Mouse (Mus musculus): ENCODE data around the gene Ccnd3. TPM values are rescaled to one million over a fixed set of nuclear protein-coding genes. Genes with fewer than 3 reads are reported as not detected.

Gene Ccnd3
- polyA plus RNA-seq, 1 experiment from 2014 or later: 428 TPM

DNA sequence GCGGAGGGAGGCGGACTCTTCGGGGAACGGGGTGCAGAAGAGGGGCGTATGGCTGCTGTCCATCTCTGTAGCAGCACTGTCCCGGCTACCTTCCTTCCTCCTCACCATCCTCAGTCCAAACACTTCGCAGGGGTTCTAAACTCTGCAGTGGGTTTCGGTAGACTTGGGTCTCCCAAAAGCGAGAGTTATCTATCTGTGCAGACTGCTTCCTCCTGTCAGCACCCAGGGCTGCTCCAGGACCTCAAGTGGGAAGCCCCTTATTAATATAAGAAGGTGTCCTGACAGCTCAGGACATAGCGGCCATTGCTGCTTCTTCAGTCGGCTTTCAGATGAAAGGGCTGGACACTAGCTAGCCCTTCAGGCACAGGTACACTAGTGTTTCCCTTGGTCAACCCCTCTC is 39.8 kb upstream of the Ccnd3 start:
- Histone ChIP-seq H3K27me3 (ENCODE audit: control insufficient read depth, insufficient read depth, low read length) (0 out of 2 replicates have a peak, but pooled peaks cover 7% of the 10 kb centered on the region), H3K9me3 (ENCODE audit: control insufficient read depth, low read depth, low read length) (no peaks in the 10 kb centered on the region), H3K9ac (replicated peaks; ENCODE audit: low read depth, low read length) (no peak overlapping the region), H3K4me2 (replicated peaks; ENCODE audit: low read depth, low read length) (no peak overlapping the region), H3K27ac (ENCODE audit: low read length) (no peak overlapping the region), H3K4me1 (ENCODE audit: control insufficient read depth, insufficient read depth, low read length) (peaks cover 24% of the 10 kb centered on the region), H3K4me3 (ENCODE audit: low read depth, low read length) (no peak overlapping the region), H3K36me3 (ENCODE audit: control insufficient read depth, insufficient read depth, low read length) (no peaks in the 10 kb centered on the region)
- WGBS: 68% methylated on average over 11 of the region's 11 CpGs
- ATAC-seq (ENCODE audit: insufficient number of reproducible peaks, insufficient read depth, low FRiP score, low read depth): no peak

DNA sequence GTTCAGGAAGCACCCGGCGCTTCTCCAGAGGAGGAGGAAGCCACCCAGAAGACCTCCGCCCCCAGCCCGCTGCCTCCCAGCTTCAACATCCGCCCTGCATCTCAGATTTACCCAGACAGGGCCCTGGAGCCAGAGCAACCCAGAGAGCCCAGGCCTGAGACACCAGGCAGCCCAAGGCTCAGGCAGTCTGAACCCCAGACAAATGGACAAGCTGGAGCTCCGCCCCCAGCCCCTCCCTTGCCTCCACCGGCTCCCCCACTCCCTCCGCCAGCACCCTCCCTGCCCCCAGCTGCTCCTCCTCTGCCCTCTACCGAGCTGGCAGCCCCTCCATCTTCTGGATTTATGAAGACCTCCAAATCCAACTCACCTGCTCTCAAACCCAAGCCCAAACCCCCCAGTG is 38.6 kb upstream of the Ccnd3 start:
- Histone ChIP-seq H3K4me2 (replicated peaks; ENCODE audit: low read depth, low read length) (no peak overlapping the region), H3K27ac (ENCODE audit: low read length) (no peak overlapping the region), H3K27me3 (ENCODE audit: control insufficient read depth, insufficient read depth, low read length) (0 out of 2 replicates have a peak, but pooled peaks cover 7% of the 10 kb centered on the region), H3K4me1 (ENCODE audit: control insufficient read depth, insufficient read depth, low read length) (peaks cover 32% of the 10 kb centered on the region), H3K36me3 (ENCODE audit: control insufficient read depth, insufficient read depth, low read length) (no peaks in the 10 kb centered on the region), H3K9me3 (ENCODE audit: control insufficient read depth, low read depth, low read length) (no peaks in the 10 kb centered on the region), H3K9ac (replicated peaks; ENCODE audit: low read depth, low read length) (no peak overlapping the region), H3K4me3 (ENCODE audit: low read depth, low read length) (no peak overlapping the region)
- ATAC-seq (ENCODE audit: insufficient number of reproducible peaks, insufficient read depth, low FRiP score, low read depth): no peak
- WGBS: 26% methylated on average over 9 of the region's 9 CpGs

DNA sequence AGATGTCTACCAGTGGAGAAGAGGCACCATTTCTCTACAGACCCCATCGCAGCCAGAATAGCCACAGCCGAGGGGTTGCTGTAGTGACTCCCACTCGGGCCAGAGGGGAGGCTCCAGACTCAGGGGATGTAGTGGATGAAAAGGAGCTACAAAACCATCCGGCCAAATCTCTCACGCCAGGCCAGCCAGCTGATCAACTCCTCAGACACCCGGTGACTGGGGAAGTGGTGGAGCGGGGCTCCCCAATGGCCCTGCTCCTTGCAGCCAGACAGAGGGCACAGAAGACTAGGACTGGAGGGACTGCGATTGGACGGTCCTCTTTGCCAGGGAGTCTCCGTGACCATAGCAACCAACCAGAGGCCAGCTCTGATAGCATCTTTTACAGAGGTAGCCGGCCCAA is 37.2 kb upstream of the Ccnd3 start:
- no peak overlapping the region for H3K27ac ChIP-seq (ENCODE audit: low read length)
- peaks cover 41% of the 10 kb centered on the region for H3K4me1 ChIP-seq (ENCODE audit: control insufficient read depth, insufficient read depth, low read length)
- 62% methylated on average over 11 of the region's 11 CpGs for WGBS
- H3K9ac ChIP-seq (replicated peaks; ENCODE audit: low read depth, low read length): no peak overlapping the region
- H3K4me3 ChIP-seq (ENCODE audit: low read depth, low read length): no peak overlapping the region
- no peak overlapping the region for H3K4me2 ChIP-seq (replicated peaks; ENCODE audit: low read depth, low read length)
- H3K36me3 ChIP-seq (ENCODE audit: control insufficient read depth, insufficient read depth, low read length): no peaks in the 10 kb centered on the region
- H3K27me3 ChIP-seq (ENCODE audit: control insufficient read depth, insufficient read depth, low read length): 0 out of 2 replicates have a peak, but pooled peaks cover 7% of the 10 kb centered on the region
- H3K9me3 ChIP-seq (ENCODE audit: control insufficient read depth, low read depth, low read length): no peaks in the 10 kb centered on the region
- no peak for ATAC-seq (ENCODE audit: insufficient number of reproducible peaks, insufficient read depth, low FRiP score, low read depth)

DNA sequence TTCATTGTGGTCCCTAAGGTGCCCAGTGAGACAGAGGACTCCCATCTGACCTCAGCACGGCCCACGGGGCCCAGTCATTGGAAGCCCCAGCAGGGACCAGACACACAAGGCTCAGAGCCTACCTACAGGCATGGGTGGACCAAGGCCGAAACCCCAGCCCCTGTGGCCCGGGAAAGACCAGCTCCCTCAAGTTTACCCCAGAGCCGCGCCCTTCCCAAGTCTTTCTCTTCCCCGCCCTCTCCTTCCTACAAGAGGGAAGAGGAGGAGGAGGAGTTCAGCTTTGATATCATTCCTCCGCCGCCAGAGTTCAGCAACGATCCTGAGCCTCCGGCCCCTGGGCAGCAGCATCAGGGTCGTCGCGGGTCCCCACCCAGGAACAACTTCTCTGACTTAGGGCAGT is 36.8 kb upstream of the Ccnd3 start:
- Histone ChIP-seq H3K9me3 (ENCODE audit: control insufficient read depth, low read depth, low read length) (no peaks in the 10 kb centered on the region), H3K36me3 (ENCODE audit: control insufficient read depth, insufficient read depth, low read length) (no peaks in the 10 kb centered on the region), H3K9ac (replicated peaks; ENCODE audit: low read depth, low read length) (no peak overlapping the region), H3K4me3 (ENCODE audit: low read depth, low read length) (peak overlapping the region; percentile 20), H3K27ac (ENCODE audit: low read length) (no peak overlapping the region), H3K27me3 (ENCODE audit: control insufficient read depth, insufficient read depth, low read length) (0 out of 2 replicates have a peak, but pooled peaks cover 7% of the 10 kb centered on the region), H3K4me1 (ENCODE audit: control insufficient read depth, insufficient read depth, low read length) (peaks cover 45% of the 10 kb centered on the region), H3K4me2 (replicated peaks; ENCODE audit: low read depth, low read length) (peak overlapping the region; percentile 30)
- 24% methylated on average over 14 of the region's 14 CpGs for WGBS
- ATAC-seq (ENCODE audit: insufficient number of reproducible peaks, insufficient read depth, low FRiP score, low read depth): no peak

DNA sequence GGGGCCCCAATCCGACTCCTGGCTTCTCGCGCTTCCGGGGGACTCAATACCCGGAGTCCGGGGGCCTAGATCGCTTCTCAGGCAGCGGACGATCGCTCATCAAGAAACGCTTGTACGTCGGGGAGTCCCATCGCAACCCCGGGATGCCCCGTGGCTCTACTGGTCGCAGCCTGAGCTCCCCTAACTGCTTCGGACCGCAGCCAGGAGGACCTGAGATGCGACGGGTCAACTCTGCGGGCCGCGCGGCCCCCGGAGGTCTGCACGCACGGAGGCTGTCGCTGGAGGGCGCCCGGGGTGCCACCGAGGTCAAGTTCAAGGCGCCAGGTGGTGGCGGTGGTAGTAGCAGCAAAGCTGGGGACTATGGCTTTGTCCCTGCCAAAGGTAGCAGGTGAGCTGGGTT is 36.4 kb upstream of the Ccnd3 start:
- 18% methylated on average over 34 of the region's 34 CpGs for WGBS
- H3K4me3 ChIP-seq (ENCODE audit: low read depth, low read length): peak overlapping the region; percentile 20
- no peak for ATAC-seq (ENCODE audit: insufficient number of reproducible peaks, insufficient read depth, low FRiP score, low read depth)

DNA sequence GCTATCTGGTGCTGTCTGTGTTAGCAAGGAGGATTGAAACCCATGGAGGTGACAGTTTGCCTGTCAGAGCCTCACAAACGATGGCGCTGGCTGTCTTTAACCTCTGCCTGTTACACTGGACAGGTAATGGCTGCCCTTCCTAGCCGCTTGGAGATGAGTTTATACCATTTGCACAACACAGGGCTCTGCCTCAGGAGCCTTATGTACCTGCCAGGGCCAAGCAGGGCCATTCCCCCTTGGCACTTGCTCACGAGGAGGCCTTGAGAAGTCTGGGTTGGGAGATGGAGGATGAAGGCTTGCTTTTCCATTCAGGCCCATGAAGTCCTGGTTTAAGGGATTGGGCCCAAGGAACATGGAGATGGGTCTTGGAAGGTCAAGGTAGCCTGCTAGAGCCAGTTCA is 35.2 kb upstream of the Ccnd3 start:
- no peak for ATAC-seq (ENCODE audit: insufficient number of reproducible peaks, insufficient read depth, low FRiP score, low read depth)
- H3K27ac ChIP-seq (ENCODE audit: low read length): no peak overlapping the region
- no peaks in the 10 kb centered on the region for H3K36me3 ChIP-seq (ENCODE audit: control insufficient read depth, insufficient read depth, low read length)
- no peak overlapping the region for H3K4me2 ChIP-seq (replicated peaks; ENCODE audit: low read depth, low read length)
- 84% methylated on average over 4 of the region's 4 CpGs for WGBS
- H3K4me3 ChIP-seq (ENCODE audit: low read depth, low read length): no peak overlapping the region
- 0 out of 2 replicates have a peak, but pooled peaks cover 7% of the 10 kb centered on the region for H3K27me3 ChIP-seq (ENCODE audit: control insufficient read depth, insufficient read depth, low read length)
- H3K9me3 ChIP-seq (ENCODE audit: control insufficient read depth, low read depth, low read length): no peaks in the 10 kb centered on the region
- peaks cover 33% of the 10 kb centered on the region for H3K4me1 ChIP-seq (ENCODE audit: control insufficient read depth, insufficient read depth, low read length)
- H3K9ac ChIP-seq (replicated peaks; ENCODE audit: low read depth, low read length): no peak overlapping the region

More for the DNA sequence above, 36.4 kb upstream of the Ccnd3 start:
- Histone ChIP-seq H3K27ac (ENCODE audit: low read length) (no peak overlapping the region), H3K36me3 (ENCODE audit: control insufficient read depth, insufficient read depth, low read length) (no peaks in the 10 kb centered on the region), H3K4me1 (ENCODE audit: control insufficient read depth, insufficient read depth, low read length) (peaks cover 45% of the 10 kb centered on the region), H3K9ac (replicated peaks; ENCODE audit: low read depth, low read length) (no peak overlapping the region), H3K4me2 (replicated peaks; ENCODE audit: low read depth, low read length) (peak overlapping the region; percentile 30), H3K27me3 (ENCODE audit: control insufficient read depth, insufficient read depth, low read length) (0 out of 2 replicates have a peak, but pooled peaks cover 7% of the 10 kb centered on the region), H3K9me3 (ENCODE audit: control insufficient read depth, low read depth, low read length) (no peaks in the 10 kb centered on the region)

DNA sequence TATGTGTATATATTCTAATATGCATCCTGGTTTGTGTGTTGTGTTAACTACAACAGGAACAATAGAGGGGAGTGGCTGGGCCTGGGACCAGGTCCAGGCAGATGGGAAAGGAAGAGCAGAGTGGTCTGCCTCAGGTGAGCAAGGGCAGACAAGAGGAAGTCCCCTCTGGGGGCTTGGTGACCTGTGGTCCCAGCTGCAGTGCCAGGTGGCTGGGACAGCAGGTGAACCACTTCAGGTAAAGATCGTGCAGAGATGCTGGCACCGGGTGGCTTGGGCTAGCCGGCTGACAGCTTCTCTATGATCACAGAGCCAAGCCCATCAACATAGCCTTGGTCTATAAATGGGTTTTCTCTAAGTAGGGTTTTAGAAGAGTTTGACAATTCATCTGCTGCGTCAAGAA is 34.7 kb upstream of the Ccnd3 start:
- 77% methylated on average over 4 of the region's 4 CpGs for WGBS
- no peak for ATAC-seq (ENCODE audit: insufficient number of reproducible peaks, insufficient read depth, low FRiP score, low read depth)
- Histone ChIP-seq H3K27me3 (ENCODE audit: control insufficient read depth, insufficient read depth, low read length) (0 out of 2 replicates have a peak, but pooled peaks cover 7% of the 10 kb centered on the region), H3K4me3 (ENCODE audit: low read depth, low read length) (no peak overlapping the region), H3K9me3 (ENCODE audit: control insufficient read depth, low read depth, low read length) (no peaks in the 10 kb centered on the region), H3K9ac (replicated peaks; ENCODE audit: low read depth, low read length) (no peak overlapping the region), H3K27ac (ENCODE audit: low read length) (no peak overlapping the region), H3K4me2 (replicated peaks; ENCODE audit: low read depth, low read length) (no peak overlapping the region), H3K4me1 (ENCODE audit: control insufficient read depth, insufficient read depth, low read length) (peaks cover 29% of the 10 kb centered on the region), H3K36me3 (ENCODE audit: control insufficient read depth, insufficient read depth, low read length) (no peaks in the 10 kb centered on the region)

DNA sequence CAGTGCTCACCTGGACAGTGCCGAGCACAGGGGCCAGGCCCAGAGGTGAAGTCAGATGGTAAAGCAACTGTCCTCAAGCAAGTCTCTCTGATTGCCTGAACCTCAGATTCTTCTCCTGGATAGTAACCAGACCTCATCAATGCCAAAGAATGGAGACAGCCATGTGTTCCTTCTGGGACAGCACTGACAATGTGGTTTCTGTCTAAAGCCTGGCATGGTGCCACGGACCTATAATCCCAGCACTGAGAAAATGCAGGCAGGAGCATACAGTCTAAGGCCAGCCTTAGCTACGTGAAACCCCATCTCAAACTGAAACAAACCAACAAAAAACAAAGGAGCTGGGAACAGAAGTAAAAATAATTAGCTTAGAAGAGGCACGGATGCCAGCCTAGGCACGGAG is 34.2 kb upstream of the Ccnd3 start:
- Histone ChIP-seq H3K4me3 (ENCODE audit: low read depth, low read length) (no peak overlapping the region), H3K27me3 (ENCODE audit: control insufficient read depth, insufficient read depth, low read length) (0 out of 2 replicates have a peak, but pooled peaks cover 7% of the 10 kb centered on the region), H3K27ac (ENCODE audit: low read length) (peak overlapping the region; percentile 1; the same call in 1 of the 2 replicates), H3K9ac (replicated peaks; ENCODE audit: low read depth, low read length) (no peak overlapping the region), H3K9me3 (ENCODE audit: control insufficient read depth, low read depth, low read length) (no peaks in the 10 kb centered on the region), H3K4me2 (replicated peaks; ENCODE audit: low read depth, low read length) (no peak overlapping the region), H3K4me1 (ENCODE audit: control insufficient read depth, insufficient read depth, low read length) (peaks cover 28% of the 10 kb centered on the region), H3K36me3 (ENCODE audit: control insufficient read depth, insufficient read depth, low read length) (no peaks in the 10 kb centered on the region)
- 55% methylated on average over 5 of the region's 5 CpGs for WGBS
- peak; percentile 59; the same call in 1 of the 2 replicates for ATAC-seq (ENCODE audit: insufficient number of reproducible peaks, insufficient read depth, low FRiP score, low read depth)

All from stomach, embryonic 14.5 days (tissue).